Mouse (Mus musculus) heart, embryonic 15.5 days (tissue): ENCODE results near the gene Resp18. TPM values are rescaled to one million over a fixed set of nuclear protein-coding genes. Genes with fewer than 3 reads are reported as not detected.

ENCODE experiments used
- ATAC-seq: fragments of 200-750 bp; cut with Nextera tagmentation; replicated peaks from 2 replicates; pipeline ENCODE4 v1.8.0; 2017; ENCODE audit warnings: low read depth, moderate TSS enrichment; ENCODE audit not compliant: insufficient number of reproducible peaks, insufficient read depth, low FRiP score
- H3K27ac ChIP-seq: fragments of 300-500 bp; sonication (generic); 2 replicates; pipeline ENCODE4 v1.5.1; 2015; ENCODE audit warnings: mild to moderate bottlenecking, inconsistent platforms
- H3K27me3 ChIP-seq: fragments of 300-500 bp; sonication (generic); 2 replicates; pipeline ENCODE4 v1.6.1; 2015; ENCODE audit warnings: inconsistent platforms
- H3K36me3 ChIP-seq: fragments of 300-500 bp; sonication (generic); 2 replicates; pipeline ENCODE4 v1.6.1; 2015; ENCODE audit warnings: mild to moderate bottlenecking, inconsistent platforms
- H3K4me1 ChIP-seq: fragments of 300-500 bp; sonication (generic); replicated peaks from 2 replicates; pipeline ENCODE4 v1.6.1; 2015; ENCODE audit warnings: inconsistent platforms
- H3K4me2 ChIP-seq: fragments of 300-500 bp; sonication (generic); 2 replicates; pipeline ENCODE4 v1.6.1; 2015; ENCODE audit warnings: inconsistent platforms, mild to moderate bottlenecking, moderate library complexity
- H3K4me3 ChIP-seq: fragments of 300-500 bp; sonication (generic); 2 replicates; pipeline ENCODE4 v1.5.1; 2015; ENCODE audit warnings: mild to moderate bottlenecking, inconsistent platforms
- H3K9ac ChIP-seq: fragments of 300-500 bp; sonication (generic); 2 replicates; pipeline ENCODE4 v1.6.1; 2015; ENCODE audit warnings: mild to moderate bottlenecking, inconsistent platforms
- H3K9me3 ChIP-seq: fragments of 300-500 bp; sonication (generic); replicated peaks from 2 replicates; pipeline ENCODE4 v1.6.1; 2016; ENCODE audit warnings: inconsistent platforms
- WGBS: fragments of 180-500 bp; shearing (Covaris S2); methylation state at CpG from one replicate; pipeline ENCODE4 v1.1.7; 2015; ENCODE audit warnings: mixed read lengths; 5-methylcytosine and 5-hydroxymethylcytosine counted together
- polyA plus RNA-seq: library from polyadenylated mRNA; unstranded; fragments of >200 nt; fragmentation: Nextera tagmentation; extraction: Ambion mirVana; gene quantifications from 2 replicates; pipeline ENCODE4 v1.2.1, GENCODE M21; 2015

Gene Resp18
- polyA plus RNA-seq, 1 experiment from 2014 or later = 0.18 TPM

DNA sequence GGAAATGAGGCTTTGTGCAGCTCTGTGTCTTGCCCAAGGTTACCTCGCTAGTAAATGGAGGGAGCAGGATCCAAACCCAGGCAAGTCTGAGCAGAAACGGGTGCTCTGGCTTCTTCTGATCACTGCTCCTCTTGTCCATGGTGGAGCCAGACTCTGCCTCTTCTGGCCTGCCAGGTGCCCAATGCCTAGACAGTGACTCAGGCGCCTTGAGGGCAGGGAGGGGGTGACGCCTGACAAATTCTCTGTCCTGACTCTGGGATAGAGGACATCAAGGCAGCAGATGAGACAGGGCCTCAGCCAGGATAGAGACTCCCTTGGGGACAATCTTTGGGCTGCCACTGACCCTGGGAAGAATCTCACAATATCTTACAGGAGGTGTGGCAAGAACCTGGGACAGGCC lies 47.0 kb downstream of the Resp18 start:
- Histone ChIP-seq H3K27ac (no peak overlapping the region), H3K27me3 (no peaks in the 10 kb centered on the region), H3K9me3 (no peaks in the 10 kb centered on the region), H3K4me1 (peaks cover 18% of the 10 kb centered on the region), H3K4me2 (no peak overlapping the region), H3K36me3 (no peaks in the 10 kb centered on the region), H3K9ac (no peak overlapping the region), H3K4me3 (no peak overlapping the region)
- ATAC-seq = no peak
- WGBS = 67% methylated on average over 4 of the region's 4 CpGs

DNA sequence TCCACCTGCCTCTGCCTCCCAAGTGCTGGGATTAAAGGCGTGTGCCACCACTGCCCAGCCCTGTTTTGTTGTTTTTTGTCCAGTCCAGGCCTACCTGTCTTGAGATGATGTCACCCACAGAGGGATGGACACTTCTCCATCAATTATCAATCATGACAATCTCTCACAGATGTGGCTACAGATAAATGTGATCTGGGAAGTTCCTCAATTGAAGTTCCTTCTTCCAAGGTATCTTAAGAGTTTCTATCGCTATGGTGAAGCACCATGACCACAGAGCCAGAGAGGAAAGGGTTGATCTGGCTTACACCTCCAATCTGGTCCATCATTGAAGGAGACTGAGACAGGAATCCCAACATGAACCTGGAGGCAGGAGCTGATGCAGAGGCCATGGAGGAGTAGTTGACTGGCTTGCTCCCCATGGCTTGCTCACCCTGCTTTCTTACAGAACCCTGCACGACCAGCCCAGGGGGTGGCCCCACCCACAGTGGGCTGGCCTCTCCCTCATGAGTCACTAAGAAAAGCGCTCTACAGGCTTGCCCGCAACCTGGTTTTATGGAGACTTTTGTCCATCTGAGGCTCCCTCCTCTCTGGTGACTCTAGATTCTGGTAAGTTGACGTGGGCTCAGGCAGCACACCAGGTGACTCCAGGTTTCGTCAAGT lies 47.8 kb downstream of the Resp18 start:
- H3K27me3 ChIP-seq = no peaks in the 10 kb centered on the region
- no peaks in the 10 kb centered on the region for H3K36me3 ChIP-seq
- H3K9ac ChIP-seq = no peak overlapping the region
- 75% methylated on average over 7 of the region's 7 CpGs for WGBS
- H3K9me3 ChIP-seq = no peaks in the 10 kb centered on the region
- no peak overlapping the region for H3K27ac ChIP-seq
- no peak overlapping the region for H3K4me3 ChIP-seq
- H3K4me2 ChIP-seq = no peak overlapping the region
- H3K4me1 ChIP-seq = peaks cover 18% of the 10 kb centered on the region
- no peak for ATAC-seq

DNA sequence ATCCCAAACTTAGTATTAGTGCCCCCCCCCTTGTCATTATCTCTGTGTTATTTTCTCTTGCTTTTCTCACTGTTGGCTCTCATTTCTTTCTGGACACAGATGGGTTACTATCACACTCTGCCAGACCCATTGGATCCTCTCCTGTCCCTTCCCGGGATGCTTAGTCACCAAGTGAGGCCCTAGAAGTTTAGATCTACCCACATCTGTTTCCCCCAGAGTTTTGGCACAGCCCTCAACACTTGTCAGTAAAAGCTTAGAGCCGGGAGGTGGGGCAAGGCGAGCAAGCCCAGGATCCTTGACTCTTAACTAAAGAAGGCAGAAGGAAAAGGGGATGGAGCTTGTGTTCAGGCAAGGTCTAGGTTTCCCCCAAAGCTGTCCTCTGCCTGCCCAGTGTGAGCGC lies 49.1 kb downstream of the Resp18 start:
- no peak overlapping the region for H3K9ac ChIP-seq
- WGBS = 58% methylated on average over 4 of the region's 4 CpGs

DNA sequence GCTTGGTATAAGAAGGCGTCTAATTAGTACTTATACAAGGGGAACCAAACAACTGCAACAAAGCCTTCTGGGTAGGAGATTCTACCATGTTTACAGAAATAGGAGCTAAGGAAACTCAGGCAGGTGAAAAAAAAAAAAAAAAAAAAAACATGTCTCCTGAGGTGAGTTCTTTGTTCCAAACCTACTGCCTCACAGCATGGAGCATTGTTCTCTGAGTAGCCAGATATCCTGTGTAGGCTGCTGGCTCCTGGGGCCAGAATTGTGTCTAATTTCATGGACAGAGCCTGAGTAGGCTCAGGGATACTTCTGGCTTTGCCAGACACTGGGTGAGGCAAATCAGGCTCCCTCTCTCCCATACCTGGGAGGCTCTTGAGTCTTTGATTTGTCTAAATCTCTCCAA lies 50.6 kb downstream of the Resp18 start:
- Histone ChIP-seq H3K27ac (no peak overlapping the region), H3K9ac (no peak overlapping the region), H3K4me3 (no peak overlapping the region), H3K27me3 (no peaks in the 10 kb centered on the region), H3K9me3 (no peaks in the 10 kb centered on the region), H3K4me1 (peaks cover 8% of the 10 kb centered on the region), H3K4me2 (no peak overlapping the region), H3K36me3 (no peaks in the 10 kb centered on the region)
- 72% methylated on average over 1 of the region's 1 CpGs for WGBS
- no peak for ATAC-seq

More for the DNA sequence above, 49.1 kb downstream of the Resp18 start:
- Histone ChIP-seq H3K9me3 (no peaks in the 10 kb centered on the region), H3K4me1 (peaks cover 8% of the 10 kb centered on the region), H3K27ac (no peak overlapping the region), H3K4me2 (no peak overlapping the region), H3K36me3 (no peaks in the 10 kb centered on the region), H3K27me3 (no peaks in the 10 kb centered on the region), H3K4me3 (no peak overlapping the region)
- no peak for ATAC-seq

DNA sequence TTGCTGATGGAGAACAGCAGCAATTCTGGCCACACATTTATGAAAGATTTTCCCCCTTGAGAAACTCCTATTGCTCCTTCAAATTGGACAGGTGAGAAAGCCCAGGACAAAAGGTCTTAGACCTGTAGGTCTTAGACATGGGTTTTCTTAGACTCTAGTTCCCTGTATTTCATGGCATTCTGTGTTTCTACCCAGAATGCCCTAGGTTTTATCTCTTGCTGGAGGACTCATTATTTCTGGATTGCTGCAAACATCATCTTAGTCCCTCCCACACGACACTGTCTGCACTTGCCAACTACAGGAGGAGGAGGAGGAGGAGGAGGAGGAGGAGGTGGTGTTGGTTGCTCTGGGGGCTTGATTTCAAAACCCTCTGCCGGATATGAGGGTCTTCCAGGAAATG lies 52.1 kb downstream of the Resp18 start:
- no peak for ATAC-seq

DNA sequence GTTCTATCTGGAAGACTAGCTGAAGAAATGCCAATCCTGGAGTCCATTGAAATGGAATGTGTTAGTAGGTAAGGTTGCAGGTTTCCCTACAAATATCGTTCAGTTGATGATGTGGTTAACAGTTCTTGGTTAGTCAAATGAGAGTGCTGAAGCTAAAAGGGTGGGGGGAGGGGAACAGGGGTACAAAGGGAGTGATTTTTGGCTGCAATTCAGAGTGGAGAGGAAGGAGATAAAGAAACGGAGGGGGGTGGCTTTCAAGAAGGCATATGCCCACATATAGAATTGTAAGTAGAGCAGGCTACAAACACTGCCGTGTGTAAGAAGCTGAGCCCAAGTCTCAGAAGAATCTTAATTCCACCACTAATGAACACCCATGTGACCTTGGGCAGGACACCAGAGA lies 52.7 kb downstream of the Resp18 start:
- no peak for ATAC-seq
- Histone ChIP-seq H3K27me3 (peaks cover 10% of the 10 kb centered on the region), H3K27ac (no peak overlapping the region), H3K9me3 (no peaks in the 10 kb centered on the region), H3K4me2 (no peak overlapping the region), H3K4me3 (no peak overlapping the region), H3K9ac (no peak overlapping the region), H3K36me3 (no peaks in the 10 kb centered on the region), H3K4me1 (peaks cover 8% of the 10 kb centered on the region)
- 31% methylated on average over 3 of the region's 3 CpGs for WGBS

More for the DNA sequence above, 52.1 kb downstream of the Resp18 start:
- Histone ChIP-seq H3K4me2 (no peak overlapping the region), H3K9ac (no peak overlapping the region), H3K4me3 (no peak overlapping the region), H3K9me3 (no peaks in the 10 kb centered on the region), H3K27ac (no peak overlapping the region), H3K27me3 (peaks cover 4% of the 10 kb centered on the region), H3K36me3 (no peaks in the 10 kb centered on the region), H3K4me1 (peaks cover 8% of the 10 kb centered on the region)
- 47% methylated on average over 2 of the region's 2 CpGs for WGBS

GRCm38 (mm10) chr1:75223532-75223931 lies 54.7 kb downstream of the Resp18 start:
- H3K9me3 ChIP-seq = no peaks in the 10 kb centered on the region
- peaks cover 21% of the 10 kb centered on the region for H3K4me1 ChIP-seq
- H3K27ac ChIP-seq = no peak overlapping the region
- ATAC-seq = no peak
- peaks cover 25% of the 10 kb centered on the region for H3K27me3 ChIP-seq
- no peak overlapping the region for H3K4me2 ChIP-seq
- H3K36me3 ChIP-seq = no peaks in the 10 kb centered on the region
- WGBS = 31% methylated on average over 6 of the region's 6 CpGs
- H3K4me3 ChIP-seq = no peak overlapping the region
- no peak overlapping the region for H3K9ac ChIP-seq

DNA sequence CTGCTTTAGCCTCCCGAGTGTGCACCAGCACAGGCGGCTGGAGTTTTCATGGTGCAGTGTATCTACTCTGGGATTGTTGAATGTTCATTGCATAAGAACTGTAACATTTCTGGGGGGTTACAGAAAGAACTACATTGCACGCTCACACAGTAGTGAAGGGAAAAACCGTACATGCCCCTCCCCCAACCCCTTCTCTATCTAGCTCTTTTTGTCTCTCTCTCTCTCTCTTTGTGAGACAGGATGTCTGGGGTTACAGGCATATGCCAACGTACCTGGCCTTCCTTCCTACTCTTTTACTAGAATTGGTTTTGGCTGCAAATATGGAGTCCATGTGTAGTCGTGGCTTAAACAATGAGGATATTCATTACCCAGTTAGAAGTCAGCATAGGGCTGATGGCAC lies 55.3 kb downstream of the Resp18 start:
- Histone ChIP-seq H3K9me3 (no peaks in the 10 kb centered on the region), H3K36me3 (no peaks in the 10 kb centered on the region), H3K4me1 (peaks cover 27% of the 10 kb centered on the region), H3K4me3 (no peak overlapping the region), H3K27ac (no peak overlapping the region), H3K27me3 (peaks cover 27% of the 10 kb centered on the region), H3K9ac (no peak overlapping the region), H3K4me2 (no peak overlapping the region)
- WGBS = 61% methylated on average over 6 of the region's 6 CpGs
- no peak for ATAC-seq

Other genes with a start within 250 kb of the Resp18 start
- 7.2 and 8.9 TPM in 2 replicates for gene Nhej1, start 153.2 kb downstream of the Resp18 start, polyA plus RNA-seq
- 0.53 and 1.2 TPM in 2 replicates for gene Slc23a3, start 144.5 kb downstream of the Resp18 start, polyA plus RNA-seq
- 33.7 and 39.3 TPM in 2 replicates for gene Cnppd1, start 135.7 kb downstream of the Resp18 start, polyA plus RNA-seq
- gene Retreg2, start 135.6 kb downstream of the Resp18 start, polyA plus RNA-seq = 30.7 and 41.6 TPM in 2 replicates
- gene Zfand2b, start 109.8 kb downstream of the Resp18 start, polyA plus RNA-seq = 26.5 and 32.5 TPM in 2 replicates
- gene Abcb6, start 98.0 kb downstream of the Resp18 start, polyA plus RNA-seq = 12.9 and 14.1 TPM in 2 replicates
- gene Ankzf1, start 86.3 kb downstream of the Resp18 start, polyA plus RNA-seq = 24.3 and 25.9 TPM in 2 replicates
- gene Atg9a, start 86.2 kb downstream of the Resp18 start, polyA plus RNA-seq = 27.1 and 31.0 TPM in 2 replicates
- 9.4 and 11.4 TPM in 2 replicates for gene Glb1l, start 67.6 kb downstream of the Resp18 start, polyA plus RNA-seq
- 73.6 and 96.9 TPM in 2 replicates for gene Stk16, start 67.6 kb downstream of the Resp18 start, polyA plus RNA-seq
- gene Tuba4a, start 58.5 kb downstream of the Resp18 start, polyA plus RNA-seq = 41.9 and 56.7 TPM in 2 replicates
- 0.23 TPM in 1 of 2 replicates, not detected in the other for gene A630095N17Rik, start 46.3 kb downstream of the Resp18 start, polyA plus RNA-seq
- 41.4 and 43.0 TPM in 2 replicates for gene Dnajb2, start 42.0 kb downstream of the Resp18 start, polyA plus RNA-seq
- 0.45 and 1.0 TPM in 2 replicates for gene Ptprn, start 13.9 kb downstream of the Resp18 start, polyA plus RNA-seq
- gene Dnpep, start 39.6 kb upstream of the Resp18 start, polyA plus RNA-seq = 108 and 123 TPM in 2 replicates
- gene Des, start 81.9 kb upstream of the Resp18 start, polyA plus RNA-seq = 374 and 419 TPM in 2 replicates
- gene Speg, start 96.9 kb upstream of the Resp18 start, polyA plus RNA-seq = 44.5 and 54.4 TPM in 2 replicates
- 63.9 and 81.8 TPM in 2 replicates for gene Gmppa, start 157.5 kb upstream of the Resp18 start, polyA plus RNA-seq
- gene Asic4, start 172.0 kb upstream of the Resp18 start, polyA plus RNA-seq = 0.40 and 0.81 TPM in 2 replicates
- 23.9 and 36.6 TPM in 2 replicates for gene Chpf, start 200.9 kb upstream of the Resp18 start, polyA plus RNA-seq
- 0.39 and 0.80 TPM in 2 replicates for gene Tmem198, start 201.1 kb upstream of the Resp18 start, polyA plus RNA-seq
- 95.1 and 122 TPM in 2 replicates for gene Obsl1, start 228.0 kb upstream of the Resp18 start, polyA plus RNA-seq
- gene Inha, start 228.7 kb upstream of the Resp18 start, polyA plus RNA-seq = 4.1 and 5.9 TPM in 2 replicates
- gene Stk11ip, start 243.1 kb upstream of the Resp18 start, polyA plus RNA-seq = 10.4 and 15.8 TPM in 2 replicates